Mouse (Mus musculus): ENCODE data around the gene Olfr320.
"Not testable (repeated sequence)": the region's sequence is repeated elsewhere in the genome, so short reads cannot be mapped to it uniquely, and the experiment has no call there.

The Olfr320 gene

DNA sequence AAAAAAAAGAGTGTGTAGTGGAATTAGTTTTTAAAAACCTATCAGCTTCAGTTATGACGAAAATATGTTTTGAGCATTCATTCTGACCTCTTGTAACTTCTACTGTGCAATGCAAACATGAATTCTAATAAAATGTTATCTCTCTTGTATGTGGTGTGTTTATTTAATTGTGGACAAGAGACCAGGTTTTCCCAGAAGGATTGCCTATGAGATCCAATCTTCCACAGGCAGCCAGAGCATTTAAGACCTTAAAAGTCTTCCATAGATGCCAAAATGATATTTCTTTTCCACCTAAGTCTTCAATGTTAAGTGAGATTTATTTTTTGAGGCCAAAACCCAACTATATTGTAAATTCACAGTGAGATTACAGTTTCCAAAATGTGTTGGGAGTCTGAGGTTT is at the start of gene Olfr320:
TSS of gene Olfr320 (plus strand) at position 301 of the 400 bp plus-strand sequence.
- in situ Hi-C loops (cut with MboI, MseI) = no loop called here

DNA sequence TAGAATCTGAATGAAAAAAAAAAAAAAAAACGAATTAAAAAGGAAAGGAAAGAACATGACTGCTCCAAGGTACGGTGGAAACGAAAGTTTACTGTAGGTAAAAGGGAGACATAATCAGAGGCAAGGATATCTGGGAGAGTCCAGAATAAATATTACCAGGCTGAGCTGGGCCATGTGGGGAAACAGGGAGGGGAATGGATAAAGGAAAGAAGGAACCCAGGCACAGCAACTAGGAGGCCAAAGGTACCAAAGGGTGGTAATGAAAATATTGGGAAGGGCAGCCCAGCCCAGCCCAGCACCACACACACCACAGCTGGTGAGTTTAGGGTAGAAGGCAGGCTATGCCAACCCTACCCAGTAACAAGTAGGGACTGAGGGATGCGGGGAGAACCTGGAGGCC is 46.0 kb upstream of the Olfr320 start:
- in situ Hi-C loops (cut with MboI, MseI) = no loop called here

DNA sequence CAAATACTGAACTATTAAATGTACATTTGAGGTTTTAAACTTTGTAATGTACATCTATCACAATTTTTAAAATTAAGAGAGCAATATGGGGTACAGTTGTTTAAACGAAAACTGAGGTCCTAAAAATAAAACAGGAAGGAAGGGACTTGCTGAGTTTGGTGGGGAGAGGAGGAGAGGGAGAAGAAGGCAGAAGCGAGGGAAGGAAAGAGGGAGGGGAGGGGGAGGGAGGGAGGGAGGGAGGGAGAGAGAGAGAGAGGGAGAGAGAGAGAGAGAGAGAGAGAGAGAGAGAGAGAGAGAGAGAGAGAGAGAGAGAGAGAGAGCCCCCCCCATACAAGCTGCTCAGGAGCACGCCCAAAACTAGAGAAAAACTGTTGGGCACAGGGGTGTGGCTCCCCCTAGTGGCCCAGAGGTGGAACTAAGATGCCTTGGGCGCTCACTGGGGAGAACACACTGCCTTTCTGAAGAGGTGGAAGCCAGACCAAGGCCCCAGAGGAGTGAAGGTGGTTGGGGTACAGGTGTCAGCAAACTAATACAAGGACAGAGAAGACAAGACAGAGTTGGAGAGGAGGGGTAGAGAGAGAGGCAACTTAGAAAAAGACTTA is 44.4 kb upstream of the Olfr320 start:
- in situ Hi-C loops (cut with MboI, MseI) = no loop called here

DNA sequence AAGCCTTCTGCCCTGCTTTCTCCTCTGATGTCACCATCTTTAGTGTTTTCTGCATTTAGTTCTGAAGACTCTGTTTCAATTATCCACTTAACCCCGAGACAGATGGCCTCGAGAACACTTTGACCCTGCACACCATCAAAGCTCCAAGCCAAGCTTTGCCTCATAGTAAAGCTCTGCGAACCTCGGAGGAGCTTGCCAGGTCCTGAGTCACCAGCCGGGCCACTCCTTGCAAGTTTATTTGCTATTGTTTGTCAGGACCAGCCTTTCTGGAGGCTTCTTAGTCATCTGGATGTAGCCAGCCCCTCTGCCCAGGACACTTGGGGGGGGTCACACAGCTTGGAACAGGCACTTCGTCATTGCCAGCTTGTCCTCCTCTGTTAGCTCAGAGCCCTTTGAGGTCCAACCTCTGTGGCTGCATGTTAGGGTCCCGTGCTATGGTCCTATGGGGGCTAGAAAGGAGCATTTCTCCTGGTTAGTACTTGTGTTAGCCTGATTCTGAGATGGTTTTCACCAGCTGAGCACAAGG is 42.7 kb upstream of the Olfr320 start:
- in situ Hi-C loops (cut with MboI, MseI) = no loop called here

DNA sequence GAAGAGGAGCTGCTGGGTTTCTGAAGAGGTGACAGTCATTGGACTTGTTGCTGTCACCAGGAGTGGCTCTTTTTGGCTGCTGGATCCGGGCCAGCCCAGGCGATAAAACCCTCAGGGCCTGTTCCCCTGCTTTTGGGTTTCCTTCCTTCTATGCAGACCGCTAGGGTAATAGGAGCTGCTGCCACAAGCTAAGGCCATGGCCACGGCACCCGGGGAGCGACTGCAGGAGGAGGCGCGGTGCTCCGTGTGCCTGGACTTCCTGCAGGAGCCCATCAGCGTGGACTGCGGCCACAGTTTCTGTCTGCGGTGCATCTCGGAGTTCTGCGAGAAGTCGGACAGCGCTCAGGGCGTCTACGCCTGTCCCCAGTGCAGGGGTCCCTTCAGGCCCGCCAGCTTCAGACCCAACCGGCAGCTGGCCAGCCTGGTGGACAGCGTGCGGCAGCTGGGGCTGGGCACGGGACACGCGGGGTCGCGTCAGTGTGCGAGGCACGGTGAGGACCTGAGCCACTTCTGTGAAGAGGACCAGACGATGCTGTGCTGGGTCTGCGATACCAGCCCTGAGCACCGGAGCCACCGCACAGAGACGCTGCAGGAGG is 40.5 kb upstream of the Olfr320 start, which contains the start of gene Trim58:
TSS of gene Trim58 (plus strand) at position 194 of the 596 bp plus-strand sequence.
- in situ Hi-C loops (cut with MboI, MseI) = loop anchor here (10.0 kb wide), 1 partner anchor 246 kb away; no protein-coding TSS in a partner anchor

DNA sequence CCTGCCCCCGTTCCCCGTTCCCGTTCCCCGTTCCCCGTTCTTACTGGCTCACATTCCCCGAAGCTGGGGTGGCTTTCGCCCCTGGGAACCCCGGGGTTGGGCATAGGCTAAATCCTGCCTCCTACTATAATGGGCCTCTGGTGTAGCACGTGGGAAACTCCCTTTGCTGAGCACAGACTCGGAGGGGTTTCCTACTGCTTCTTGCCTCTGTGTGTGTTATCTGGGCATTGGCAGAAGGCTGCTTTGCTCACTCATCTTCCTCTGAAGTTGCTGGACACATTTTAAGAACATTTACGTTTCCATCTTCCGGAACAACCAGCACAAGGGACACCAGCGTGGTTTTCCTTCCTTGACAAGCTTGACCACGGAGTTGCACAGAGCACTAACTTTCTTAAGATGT is 39.8 kb upstream of the Olfr320 start:
- in situ Hi-C loops (cut with MboI, MseI) = loop anchor here (10.0 kb wide), 1 partner anchor 246 kb away; no protein-coding TSS in a partner anchor

DNA sequence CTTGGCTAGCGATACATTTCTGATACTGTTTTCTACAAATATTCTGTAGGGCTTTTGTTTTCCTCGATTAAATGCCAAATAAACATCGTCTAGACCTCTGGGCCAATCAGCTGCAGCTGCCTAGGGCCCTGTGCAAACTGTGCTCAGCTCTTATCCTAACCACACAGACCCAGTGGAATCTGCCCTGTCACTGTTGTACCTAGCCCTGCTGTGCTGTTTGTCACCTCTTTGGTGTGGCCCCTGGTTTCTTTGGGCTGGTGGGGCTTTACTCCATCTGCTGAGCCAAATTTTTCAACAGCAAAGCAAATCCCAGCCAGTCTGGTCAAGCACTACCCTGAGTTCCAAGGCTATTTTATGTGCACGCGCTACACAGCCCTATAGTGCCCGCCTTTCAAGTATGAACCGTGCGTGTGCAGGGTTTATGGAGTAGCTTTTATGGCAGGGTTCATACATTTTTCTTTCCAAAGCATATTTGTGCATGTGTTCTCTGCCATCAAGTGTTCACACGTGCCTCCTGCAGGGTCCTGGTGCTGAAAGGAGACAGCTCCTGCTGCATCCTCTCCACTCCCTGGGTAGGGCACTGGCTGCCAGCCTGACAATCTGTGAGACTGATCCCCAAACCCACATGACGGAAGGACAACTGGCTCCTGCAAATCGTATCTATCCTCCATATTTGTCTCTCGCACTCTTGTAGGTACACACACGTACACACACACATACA is 39.1 kb upstream of the Olfr320 start:
- in situ Hi-C loops (cut with MboI, MseI) = loop anchor here (10.0 kb wide), 1 partner anchor 247 kb away; no protein-coding TSS in a partner anchor

DNA sequence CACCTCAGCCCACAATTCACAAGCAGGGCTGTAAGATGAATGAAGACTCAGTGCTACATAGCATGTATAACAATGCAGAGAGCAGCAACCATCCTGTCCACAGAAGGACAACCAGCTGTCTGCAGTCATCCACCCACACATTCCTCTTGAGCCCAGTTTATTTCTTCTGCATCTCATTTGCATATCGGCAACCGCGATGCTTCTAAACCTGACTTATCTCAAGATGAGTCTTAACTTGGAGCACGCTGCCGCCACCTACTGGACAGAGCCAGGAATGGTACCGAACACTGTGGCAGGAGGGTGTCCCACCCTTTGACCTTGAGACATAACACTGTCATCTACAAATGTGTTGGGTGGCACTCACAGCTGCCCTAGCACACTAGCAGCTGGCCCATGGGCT is 37.5 kb upstream of the Olfr320 start:
- in situ Hi-C loops (cut with MboI, MseI) = loop anchor here (10.0 kb wide), 1 partner anchor 249 kb away; no protein-coding TSS in a partner anchor

DNA sequence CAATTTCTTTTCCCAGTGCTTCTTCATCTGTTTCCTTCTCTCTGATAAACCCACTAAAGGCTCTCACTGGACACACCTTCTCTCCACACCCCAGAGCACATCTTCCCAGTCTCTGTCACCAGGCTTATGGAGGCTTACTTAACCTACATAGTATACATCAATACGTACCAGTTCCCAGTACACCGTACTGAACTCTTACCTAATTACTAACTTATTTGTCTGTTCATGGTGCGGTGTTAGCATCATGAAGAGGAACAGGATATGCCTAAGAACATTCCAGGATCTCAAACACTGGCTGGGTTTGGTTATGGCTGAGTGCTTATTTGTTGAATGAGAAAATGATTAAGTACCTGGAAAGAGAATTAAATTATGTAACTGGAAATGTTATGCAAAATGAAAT is 25.7 kb upstream of the Olfr320 start:
- in situ Hi-C loops (cut with MboI, MseI) = loop anchor here (10.0 kb wide), 1 partner anchor 1230 kb away; no protein-coding TSS in a partner anchor

DNA sequence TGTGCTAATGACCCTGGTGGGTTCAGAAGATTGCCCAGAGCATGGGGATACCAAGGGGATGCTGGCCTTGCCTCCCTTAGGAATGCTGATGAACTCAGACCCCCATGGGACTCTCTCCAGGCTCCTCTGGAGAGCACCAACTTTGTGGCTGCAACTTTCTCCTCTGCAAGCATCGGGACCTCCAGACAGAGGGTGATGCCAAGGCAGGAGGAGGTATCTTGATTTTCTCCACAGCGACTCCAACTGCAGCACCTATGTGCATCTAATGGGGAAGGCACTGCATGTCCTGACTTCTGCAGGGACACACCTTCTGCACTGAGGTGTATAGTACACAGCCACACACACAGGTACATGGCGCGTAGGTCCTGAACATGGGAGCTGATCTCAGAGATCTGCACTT is 22.3 kb upstream of the Olfr320 start, which contains the start of gene Olfr322:
TSS of gene Olfr322 (plus strand) at position 187 of the 400 bp plus-strand sequence.
- in situ Hi-C loops (cut with MboI, MseI) = loop anchor here (10.0 kb wide), 1 partner anchor 1234 kb away; no protein-coding TSS in a partner anchor

DNA sequence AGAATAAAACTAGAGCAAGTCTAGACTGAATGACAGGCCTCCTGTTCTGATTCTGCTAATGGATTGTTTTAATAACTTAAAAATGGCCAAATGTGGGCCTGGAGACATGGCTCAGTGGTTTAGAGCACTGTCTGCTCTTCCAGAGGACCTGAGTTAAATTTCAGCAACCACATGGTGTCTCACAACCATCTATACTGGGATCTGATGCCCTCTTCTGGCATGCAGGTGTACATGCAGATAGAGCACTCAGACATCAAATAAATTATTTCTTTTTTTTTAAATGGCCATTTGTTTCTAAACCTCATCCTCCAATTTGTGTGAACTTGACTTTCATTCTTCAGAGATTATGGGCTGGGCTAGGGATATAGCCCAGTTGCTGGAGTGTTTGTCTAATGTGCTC is 11.6 kb upstream of the Olfr320 start:
- in situ Hi-C loops (cut with MboI, MseI) = no loop called here

DNA sequence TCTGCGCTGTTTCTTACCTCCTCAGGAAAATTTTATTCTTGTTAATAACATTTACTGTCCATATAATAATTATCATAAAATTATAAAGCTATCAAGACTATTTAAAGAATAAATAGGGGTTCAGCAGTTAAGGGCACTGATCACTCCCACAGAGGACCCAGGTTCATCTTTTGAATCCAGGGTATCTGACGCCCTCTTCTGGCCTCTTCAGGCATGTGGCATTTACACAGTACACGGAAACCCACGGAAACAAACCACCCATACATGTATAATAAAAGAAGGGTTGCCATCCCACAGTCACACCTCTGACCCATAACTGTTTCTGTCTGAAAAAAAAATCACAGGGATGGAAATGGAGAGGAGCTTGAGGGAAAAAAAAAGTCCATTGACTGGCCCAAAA is 9.1 kb upstream of the Olfr320 start:
- in situ Hi-C loops (cut with MboI, MseI) = no loop called here

DNA sequence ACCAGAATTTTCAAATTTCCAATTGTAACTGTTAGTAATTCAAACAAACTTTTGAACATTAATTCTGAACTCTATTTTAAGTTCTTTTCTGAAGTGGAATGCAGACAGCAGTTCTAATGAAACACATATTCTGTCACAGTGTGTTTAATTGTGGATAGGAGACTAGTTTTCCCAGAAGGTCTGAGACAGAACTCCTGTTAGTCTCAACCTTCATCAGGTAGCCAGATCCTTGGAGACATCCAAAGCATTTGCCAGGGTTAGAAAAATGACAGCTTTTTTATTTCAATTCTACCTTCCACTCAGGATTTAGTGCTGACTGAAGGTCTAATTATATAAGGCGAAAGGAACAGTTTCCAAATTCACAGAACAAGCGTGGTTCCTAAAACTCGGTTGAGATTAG is 18.0 kb downstream of the Olfr320 start, which contains the start of gene Olfr319:
TSS of gene Olfr319 (plus strand) at position 301 of the 400 bp plus-strand sequence.
- in situ Hi-C loops (cut with MboI, MseI) = no loop called here

DNA sequence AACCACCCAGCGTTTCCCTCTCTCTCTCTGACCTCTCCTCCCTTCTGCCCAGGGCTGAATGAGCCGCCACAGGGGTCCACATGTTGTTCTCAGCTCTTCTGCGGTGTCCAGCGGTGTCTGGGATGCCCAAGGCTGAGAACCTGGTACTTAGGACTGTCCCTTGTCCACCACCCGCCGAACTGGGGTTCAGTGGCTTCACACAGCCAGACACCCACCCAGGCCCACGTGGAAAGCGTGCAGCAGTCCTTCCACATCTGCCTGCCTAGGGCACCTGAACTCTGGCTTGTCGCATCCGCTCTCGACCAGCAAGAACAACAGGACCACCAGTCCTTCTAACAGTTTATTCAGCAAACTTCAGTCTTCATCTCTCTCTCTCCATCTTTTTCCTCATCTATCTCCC is 28.2 kb downstream of the Olfr320 start:
- in situ Hi-C loops (cut with MboI, MseI) = no loop called here

DNA sequence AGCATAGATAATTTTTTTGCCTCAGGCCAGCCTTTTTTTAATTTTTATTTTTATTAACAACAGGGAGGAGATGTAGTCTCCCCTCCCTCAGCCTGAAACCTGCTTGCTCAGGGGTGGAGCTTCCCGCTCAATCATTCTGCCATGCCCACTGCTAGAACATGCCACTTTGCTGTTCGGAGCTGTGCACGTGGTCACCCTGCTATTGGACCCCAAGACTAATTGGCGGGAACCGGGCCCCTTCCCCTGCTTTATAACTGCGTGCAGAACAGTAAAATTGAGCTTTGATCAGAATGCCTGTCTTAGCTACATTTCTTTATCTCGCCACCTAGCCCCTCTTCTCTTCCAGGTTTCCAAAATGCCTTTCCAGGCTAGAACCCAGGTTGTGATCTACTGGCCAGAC is 36.8 kb downstream of the Olfr320 start:
- in situ Hi-C loops (cut with MboI, MseI) = not testable (repeated sequence)

DNA sequence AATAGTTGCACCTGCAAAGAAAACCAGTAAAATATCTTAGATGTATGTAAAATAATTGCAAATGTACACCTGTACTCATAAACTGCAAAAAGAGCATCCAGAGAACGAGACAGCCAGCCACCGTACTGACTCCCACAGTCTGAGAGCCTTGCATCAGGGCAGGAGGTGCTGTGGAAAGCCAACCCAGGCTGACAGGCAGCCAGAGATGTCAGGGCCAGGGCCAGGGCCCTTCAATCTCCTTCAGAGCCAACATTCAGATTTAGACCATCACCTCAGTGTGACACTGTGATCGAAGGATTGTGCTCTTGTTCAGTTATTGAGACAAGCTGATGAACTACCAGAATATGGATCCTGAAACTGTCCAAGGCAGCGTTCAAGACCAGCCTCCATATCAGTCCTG is 38.8 kb downstream of the Olfr320 start:
- in situ Hi-C loops (cut with MboI, MseI) = no loop called here

DNA sequence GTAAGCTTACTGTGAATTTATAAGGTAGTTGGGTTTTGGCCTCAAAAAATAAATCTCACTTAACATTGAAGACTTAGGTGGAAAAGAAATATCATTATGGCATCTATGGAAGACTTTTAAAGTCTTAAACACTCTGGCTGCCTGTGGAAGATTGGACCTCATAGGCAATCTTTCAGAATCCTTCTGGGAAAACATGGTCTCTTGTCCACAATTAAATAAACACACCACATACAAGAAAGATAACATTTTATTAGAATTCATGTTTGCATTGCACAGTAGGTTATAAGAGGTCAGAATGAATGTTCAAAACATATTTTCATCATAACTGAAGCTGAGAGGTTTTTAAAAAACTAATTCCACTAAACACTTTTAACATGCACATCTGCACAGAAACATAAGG is 43.0 kb downstream of the Olfr320 start, which contains the start of gene Olfr318:
TSS of gene Olfr318 (minus strand) at position 101 of the 400 bp plus-strand sequence.
- in situ Hi-C loops (cut with MboI, MseI) = no loop called here

DNA sequence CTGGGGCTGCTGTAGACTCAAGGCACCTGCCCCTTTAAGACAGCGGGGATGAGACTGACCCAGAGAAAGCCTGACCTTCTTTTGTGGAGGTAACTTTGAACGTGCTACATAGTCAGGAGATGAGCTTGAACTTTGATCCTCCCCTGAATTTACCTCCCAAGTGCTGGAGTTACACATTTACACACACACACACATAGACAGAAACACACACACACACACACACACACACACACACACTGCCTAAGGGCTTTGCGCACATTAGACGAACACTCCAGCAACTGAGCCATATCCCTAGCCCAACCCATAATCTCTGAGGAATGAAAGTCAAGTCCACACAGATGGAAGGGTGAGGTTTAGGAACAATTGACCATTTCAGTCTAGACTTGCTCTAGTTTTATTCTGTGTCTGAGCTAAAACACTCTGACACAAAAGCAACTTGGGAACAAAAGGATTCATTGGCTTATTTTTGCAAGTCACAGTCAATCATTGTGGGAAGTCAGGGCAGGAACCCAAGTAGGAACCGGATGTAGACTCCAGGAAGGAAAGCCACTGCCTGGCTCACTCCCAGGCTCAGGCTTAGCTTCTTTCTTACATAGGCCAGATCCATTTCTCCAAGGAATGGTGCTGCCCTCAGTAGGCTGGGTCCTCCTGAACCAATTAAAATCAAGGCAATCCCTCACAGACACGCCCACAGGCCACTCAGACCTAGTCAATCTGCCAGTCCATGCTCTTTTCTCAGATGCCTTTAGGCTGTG is 47.2 kb downstream of the Olfr320 start:
- in situ Hi-C loops (cut with MboI, MseI) = not testable (repeated sequence)

DNA sequence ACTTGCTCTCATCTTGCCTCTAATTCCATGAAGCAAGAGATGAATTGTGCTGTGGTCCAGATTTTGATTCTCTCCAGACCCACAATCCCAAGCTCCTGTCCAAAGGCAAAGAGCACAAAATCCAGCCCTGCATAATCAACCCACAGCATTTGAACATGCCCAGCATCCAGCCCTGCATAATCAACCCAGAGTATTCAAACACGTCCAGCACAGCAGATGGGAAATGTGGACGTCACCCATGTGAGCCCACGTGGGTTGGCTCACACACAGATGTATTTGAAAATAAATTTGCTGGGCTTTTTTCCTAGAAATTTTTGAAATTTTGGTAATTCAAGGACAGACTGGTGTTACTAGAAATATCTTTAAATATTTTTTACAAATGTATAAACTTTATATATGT is 52.5 kb downstream of the Olfr320 start:
- in situ Hi-C loops (cut with MboI, MseI) = no loop called here

Data from T-helper 2 cell (primary cell).